Comparison of ENCODE assay signal across 14 mouse cellular contexts in the genomic region with DNA sequence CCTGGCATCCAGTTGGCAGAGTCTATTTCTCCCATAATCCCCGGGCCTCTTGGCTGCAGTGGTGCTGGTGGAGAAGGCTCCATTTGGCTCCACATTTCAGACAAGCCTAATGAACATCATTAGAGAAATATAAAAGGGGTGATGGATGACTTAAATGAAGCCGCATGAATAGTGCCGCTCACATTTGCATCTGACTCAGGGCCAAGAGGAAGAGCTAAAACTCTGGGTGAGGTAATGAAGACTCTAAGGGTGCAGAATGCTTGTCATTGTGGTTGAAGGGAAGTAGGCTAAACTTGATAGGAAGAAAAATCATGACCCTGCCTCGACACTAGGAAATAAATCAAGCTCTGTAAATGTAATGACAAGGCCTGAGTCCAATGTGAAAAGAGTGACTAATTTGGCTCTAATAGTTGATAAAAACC.
DNase-seq lines count a peak whose midpoint lies in the region; ATAC-seq lines count a peak whose summit lies in the region.
"Had no signal": no experiment of that assay in that cellular context is flagged by ENCODE, and none has a peak within 500 bp of the region (broad histone marks: within the 10 kb centered on the region; RNA-seq: fewer than 3 reads in every experiment).

No protein-coding gene starts in this region.

- ATAC-seq in forebrain, embryonic 14.5 days = peak; percentile 95
- no peak for ATAC-seq in monocyte, adult 5-6 weeks (replicated peaks; ENCODE audit: insufficient number of reproducible peaks, low FRiP score, low TSS enrichment, poor library complexity, severe bottlenecking)

- WGBS in forebrain, embryonic 14.5 days = 17% methylated on average over 4 of the region's 4 CpGs

- no peak overlapping the region for H3K9ac ChIP-seq in forebrain, embryonic 14.5 days (ENCODE audit: low read length)
- H3K9ac ChIP-seq: lung, embryonic 14.5 days; neural tube, embryonic 12.5 days had no signal

- H3K36me3 ChIP-seq in forebrain, embryonic 14.5 days (ENCODE audit: control insufficient read depth, insufficient read depth, low read length) = no peaks in the 10 kb centered on the region
- H3K36me3 ChIP-seq: G1E; neural tube, embryonic 12.5 days had no signal

- H3K27me3 ChIP-seq in forebrain, embryonic 14.5 days (replicated peaks; ENCODE audit: control insufficient read depth, insufficient read depth, low read length) = no peaks in the 10 kb centered on the region
- H3K27me3 ChIP-seq: neural tube, embryonic 12.5 days had no signal

- no peak overlapping the region for H3K27ac ChIP-seq in forebrain, embryonic 14.5 days (ENCODE audit: low read depth, low read length)
- H3K27ac ChIP-seq: kidney, postnatal 0 days; neural tube, embryonic 12.5 days had no signal

- H3K4me1 ChIP-seq in forebrain, embryonic 14.5 days (ENCODE audit: control insufficient read depth, insufficient read depth, low read length) = peaks cover 4% of the 10 kb centered on the region; the same call in 1 of the 2 replicates
- H3K4me1 ChIP-seq: neural tube, embryonic 12.5 days had no signal

- H3K4me3 ChIP-seq in forebrain, embryonic 14.5 days (ENCODE audit: low read depth, low read length) = no peak overlapping the region
- H3K4me3 ChIP-seq: neural tube, embryonic 12.5 days had no signal

- no peaks in the 10 kb centered on the region for H3K9me3 ChIP-seq in forebrain, embryonic 14.5 days (replicated peaks; ENCODE audit: control insufficient read depth, low read length)
- H3K9me3 ChIP-seq: G1E; neural tube, embryonic 12.5 days had no signal

- H3K4me2 ChIP-seq in forebrain, embryonic 14.5 days (ENCODE audit: low read length) = no peak overlapping the region
- H3K4me2 ChIP-seq: lung, embryonic 14.5 days; neural tube, embryonic 12.5 days had no signal

- intact Hi-C loops in gastrocnemius, postnatal 36 days (cut with DNase I) = no loop called here

- peak; percentile 22 for DNase-seq in adrenal gland, adult 2 months
- no peak for DNase-seq in adrenal gland, postnatal 14 days
- peak; percentile 32 to 37 for DNase-seq in layer of hippocampus, adult 8-10 months (ENCODE audit: low spot score in 2 of 2)
- DNase-seq in layer of hippocampus, adult 9-10 months (ENCODE audit: low spot score) = no peak
- peak; percentile 92 for DNase-seq in forebrain, embryonic 14.5 days (ENCODE audit: low spot score)
- peak; percentile 23 for DNase-seq in layer of hippocampus, postnatal 36 days
- DNase-seq in gastrocnemius, postnatal 36 days = no peak
- DNase-seq: cerebellum, adult 11 months; lung, embryonic 14.5 days; spleen, adult 18-20 months had no signal

Comparison
In these comparisons a context has a peak if more than half of its experiments do, and no peak if none do; other contexts are left out.
1. DNase-seq: peak in adrenal gland, adult 2 months (single experiment), layer of hippocampus, adult 8-10 months (2 of 2), forebrain, embryonic 14.5 days (single experiment) and layer of hippocampus, postnatal 36 days (2 of 2); none in adrenal gland, postnatal 14 days (single experiment), layer of hippocampus, adult 9-10 months (single experiment) and gastrocnemius, postnatal 36 days (0 of 2).